Mouse (Mus musculus): Measurements from ENCODE around the gene Wnt1.

The Wnt1 gene

GRCm38 (mm10) chr15:98839161-98839560 lies 49.5 kb downstream of the Wnt1 start:
- DNase-seq = no peak

GRCm38 (mm10) chr15:98839671-98840585 lies 50.3 kb downstream of the Wnt1 start:
- no peak for DNase-seq

Measured in liver (tissue).